Mouse (Mus musculus) retina, embryonic 14.5 days (tissue): Measurements from ENCODE around the gene Tbc1d2b.
A peak's percentile ranks its signal among the peaks of the same experiment; 100 is the strongest.

Experiments
- DNase-seq: peaks from one replicate; pipeline ENCODE4 v3.0.0-alpha.2; 2015; ENCODE audit warnings: low spot score

The Tbc1d2b gene

GRCm38 (mm10) chr9:90172528-90173321 lies 97.9 kb downstream of the Tbc1d2b start:
- no peak for DNase-seq

- no peak for DNase-seq
Measured at GRCm38 (mm10) chr9:90171421-90171820, 99.2 kb downstream of the Tbc1d2b start.

- no peak for DNase-seq
Measured at GRCm38 (mm10) chr9:90169965-90170364, 100.6 kb downstream of the Tbc1d2b start.

- no peak for DNase-seq
Measured at GRCm38 (mm10) chr9:90166615-90167014, 104.0 kb downstream of the Tbc1d2b start.

- DNase-seq: no peak
Measured at GRCm38 (mm10) chr9:90165590-90165989, 105.0 kb downstream of the Tbc1d2b start.

- peak; percentile 37 for DNase-seq
Measured at GRCm38 (mm10) chr9:90164670-90165453, 105.7 kb downstream of the Tbc1d2b start.

- peak; percentile 54 for DNase-seq
Measured at GRCm38 (mm10) chr9:90163749-90164095, 106.9 kb downstream of the Tbc1d2b start.

GRCm38 (mm10) chr9:90162926-90163748 lies 107.5 kb downstream of the Tbc1d2b start, which contains the start of gene Adamts7:
Gene Adamts7 (plus strand): TSS chr9:90163069.
- peak; percentile 71 for DNase-seq

GRCm38 (mm10) chr9:90162243-90162925 lies 108.2 kb downstream of the Tbc1d2b start:
- peak; percentile 71 for DNase-seq
